Mouse (Mus musculus) forebrain, embryonic 11.5 days (tissue): Measurements from ENCODE around the gene Hlcs. TPM values are rescaled to one million over a fixed set of nuclear protein-coding genes. Genes with fewer than 3 reads are reported as not detected.
A peak's percentile ranks its signal among the peaks of the same experiment; 100 is the strongest.

ENCODE experiments used
- ATAC-seq: fragments of 200-750 bp; cut with Nextera tagmentation; replicated peaks from 2 replicates; pipeline ENCODE4 v1.8.0; 2017; ENCODE audit warnings: moderate TSS enrichment; ENCODE audit not compliant: low FRiP score
- DNase-seq: peaks from one replicate; pipeline ENCODE4 v3.0.0-alpha.2; 2017; ENCODE audit warnings: low spot score
- H3K27ac ChIP-seq: fragments of 300-500 bp; sonication (generic); 2 replicates; pipeline ENCODE4 v1.5.1; 2014; ENCODE audit warnings: low read depth, low read length
- H3K27me3 ChIP-seq: fragments of 300-500 bp; sonication (generic); 2 replicates; pipeline ENCODE4 v1.6.1; 2014; ENCODE audit warnings: mild to moderate bottlenecking, low read length, mixed read lengths; ENCODE audit not compliant: control insufficient read depth, insufficient read depth
- H3K36me3 ChIP-seq: fragments of 300-500 bp; sonication (generic); 2 replicates; pipeline ENCODE4 v1.6.1; 2014; ENCODE audit warnings: mild to moderate bottlenecking, low read length, moderate library complexity, mixed read lengths; ENCODE audit not compliant: control insufficient read depth, insufficient read depth
- H3K4me1 ChIP-seq: fragments of 300-500 bp; sonication (generic); replicated peaks from 2 replicates; pipeline ENCODE4 v1.6.1; 2014; ENCODE audit warnings: low read length, mixed read lengths; ENCODE audit not compliant: control insufficient read depth, insufficient read depth
- H3K4me2 ChIP-seq: fragments of 300-500 bp; sonication (generic); 2 replicates; pipeline ENCODE4 v1.6.1; 2014; ENCODE audit warnings: low read depth, mild to moderate bottlenecking, low read length, moderate library complexity, mixed read lengths; ENCODE audit not compliant: severe bottlenecking
- H3K4me3 ChIP-seq: fragments of 300-500 bp; sonication (generic); 2 replicates; pipeline ENCODE4 v1.5.1; 2014; ENCODE audit warnings: low read depth, low read length
- H3K9ac ChIP-seq: fragments of 300-500 bp; sonication (generic); 2 replicates; pipeline ENCODE4 v1.6.1; 2014; ENCODE audit warnings: low read length
- H3K9me3 ChIP-seq: fragments of 300-500 bp; sonication (generic); 2 replicates; pipeline ENCODE4 v1.6.1; 2016; ENCODE audit warnings: low read length, mixed read lengths; ENCODE audit not compliant: control insufficient read depth
- WGBS: fragments of 180-500 bp; shearing (Covaris S2); extraction: QIAGEN DNeasy Blood & Tissue Kit; methylation state at CpG from one replicate; pipeline ENCODE4 v1.1.7; 2014; 5-methylcytosine and 5-hydroxymethylcytosine counted together
- polyA plus RNA-seq: library from polyadenylated mRNA; unstranded; fragments of >200 nt; fragmentation: Nextera tagmentation; extraction: Ambion mirVana; gene quantifications from 2 replicates; pipeline ENCODE4 v1.2.1, GENCODE M21; 2014

Hlcs gene
- polyA plus RNA-seq, 1 experiment from 2014 or later = 13.8 TPM

DNA sequence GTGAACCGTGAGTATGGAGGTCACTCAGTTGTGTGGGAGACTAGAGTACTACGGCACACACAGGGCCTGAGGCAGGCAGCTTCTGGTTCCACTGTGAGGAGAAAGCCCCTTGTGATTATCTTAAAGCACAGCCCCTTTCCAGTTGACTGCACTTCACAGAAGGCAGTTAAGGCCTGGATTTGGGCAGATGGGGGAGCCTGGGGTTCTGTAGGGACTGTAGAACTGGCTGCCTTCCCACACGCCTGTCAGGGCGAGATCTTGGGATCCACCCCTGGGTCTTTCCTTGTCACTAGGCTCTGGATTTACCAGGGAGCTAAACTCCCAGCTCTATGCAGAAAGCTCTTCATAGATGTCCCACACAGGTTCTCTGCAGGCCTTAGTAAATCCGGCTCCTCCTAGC lies 17.1 kb upstream of the Hlcs start:
- peaks cover 22% of the 10 kb centered on the region for H3K27me3 ChIP-seq
- ATAC-seq = 0 out of 2 replicates have a peak, but pooled peaks have one; percentile 43

GRCm38 (mm10) chr16:94328881-94329867 lies 15.8 kb upstream of the Hlcs start:
- peak; percentile 67 for DNase-seq

More for the DNA sequence above, 17.1 kb upstream of the Hlcs start:
- peak; percentile 54 for DNase-seq
- H3K27ac ChIP-seq = no peak overlapping the region
- no peaks in the 10 kb centered on the region for H3K36me3 ChIP-seq
- H3K9me3 ChIP-seq = no peaks in the 10 kb centered on the region
- WGBS = 38% methylated on average over 5 of the region's 5 CpGs
- no peak overlapping the region for H3K4me3 ChIP-seq
- H3K9ac ChIP-seq = no peak overlapping the region
- no peak overlapping the region for H3K4me2 ChIP-seq
- H3K4me1 ChIP-seq = peaks cover 20% of the 10 kb centered on the region; the same call in 1 of the 2 replicates

DNA sequence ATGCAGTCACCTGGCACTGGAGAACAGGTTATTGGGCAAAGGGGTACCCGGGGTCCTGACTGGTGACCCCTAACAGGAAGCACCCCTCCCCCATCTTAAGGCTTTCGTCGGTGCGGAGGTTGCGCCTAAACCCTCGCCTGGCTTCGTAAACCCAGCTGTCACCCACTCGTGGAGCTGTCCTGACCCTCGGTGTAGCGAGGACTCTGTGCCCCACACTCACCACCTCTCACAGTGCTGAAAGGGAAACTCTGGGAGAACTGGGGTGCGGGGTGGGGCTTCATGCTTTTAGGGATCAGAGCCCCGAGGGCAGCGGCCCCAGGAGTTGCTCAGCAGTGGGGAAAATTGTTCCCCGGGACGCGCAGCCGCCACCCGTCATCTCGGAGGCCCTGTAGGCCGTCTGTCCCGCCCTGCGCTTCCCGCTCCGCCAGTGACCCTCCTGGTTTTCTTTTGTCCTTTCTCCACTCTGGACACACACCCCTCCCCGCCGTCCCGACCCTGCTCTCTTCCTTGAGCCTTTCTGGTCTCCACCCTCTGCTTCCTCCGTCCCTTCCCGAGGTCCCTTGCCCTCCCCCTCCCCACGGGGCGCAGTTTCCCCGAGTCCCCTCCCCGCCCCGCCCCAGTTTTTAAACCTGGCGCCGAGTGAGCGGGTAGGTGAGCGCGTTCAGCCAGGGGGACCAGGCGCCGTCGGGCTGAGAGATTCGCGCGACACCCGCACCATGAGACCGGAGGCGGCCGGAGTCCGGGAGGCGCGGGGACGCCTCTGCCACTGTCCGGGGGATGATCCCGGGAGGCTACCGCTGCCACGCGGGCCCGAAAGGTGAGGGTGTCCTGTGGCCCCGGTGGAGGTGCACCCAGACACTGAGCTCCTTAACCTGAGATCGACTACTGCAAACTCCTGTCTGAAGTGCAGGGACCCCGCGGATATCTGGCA lies 14.7 kb upstream of the Hlcs start, which contains the start of gene Ripply3:
TSS of gene Ripply3 (plus strand) at position 640 of the 931 bp plus-strand sequence.
- H3K27me3 ChIP-seq = peaks cover 22% of the 10 kb centered on the region
- 1% methylated on average over 61 of the region's 63 CpGs for WGBS
- ATAC-seq = peak; percentile 49; the same call in 1 of the 2 replicates

More at GRCm38 (mm10) chr16:94328881-94329867, 15.8 kb upstream of the Hlcs start:
- no peak overlapping the region for H3K27ac ChIP-seq
- peak overlapping the region; percentile 39; the same call in 1 of the 2 replicates for H3K4me3 ChIP-seq
- peak overlapping the region; percentile 77 for H3K4me2 ChIP-seq
- H3K9me3 ChIP-seq = no peaks in the 10 kb centered on the region
- peaks cover 20% of the 10 kb centered on the region; the same call in 1 of the 2 replicates for H3K4me1 ChIP-seq
- peaks cover 22% of the 10 kb centered on the region for H3K27me3 ChIP-seq
- ATAC-seq = peak; percentile 61
- H3K9ac ChIP-seq = no peak overlapping the region
- H3K36me3 ChIP-seq = no peaks in the 10 kb centered on the region
- 6% methylated on average over 25 of the region's 25 CpGs for WGBS

DNA sequence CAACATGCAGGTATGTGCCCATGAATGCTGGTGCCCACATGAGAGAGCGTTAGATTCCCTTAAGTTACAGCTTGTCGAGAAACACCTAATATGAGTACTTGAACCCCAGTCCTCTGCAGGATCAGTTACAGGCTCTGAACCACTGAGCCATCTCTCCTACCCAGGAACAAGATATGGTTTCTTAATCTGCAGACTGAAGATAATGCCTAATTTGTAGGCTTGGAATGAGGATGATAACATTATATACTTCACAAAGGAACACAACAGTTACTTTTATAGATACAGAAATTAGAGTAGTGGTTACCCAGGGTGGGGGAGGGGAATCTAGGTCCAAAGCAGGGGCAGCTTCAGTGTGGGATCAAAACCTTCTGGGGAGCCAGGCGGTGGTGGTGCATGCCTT lies 12.6 kb upstream of the Hlcs start:
- H3K9ac ChIP-seq = no peak overlapping the region
- no peak overlapping the region for H3K27ac ChIP-seq
- H3K36me3 ChIP-seq = no peaks in the 10 kb centered on the region
- DNase-seq (no peak), ATAC-seq (no peak)
- H3K4me3 ChIP-seq = no peak overlapping the region
- peaks cover 20% of the 10 kb centered on the region; the same call in 1 of the 2 replicates for H3K4me1 ChIP-seq
- peaks cover 22% of the 10 kb centered on the region for H3K27me3 ChIP-seq
- no peak overlapping the region for H3K4me2 ChIP-seq
- H3K9me3 ChIP-seq = no peaks in the 10 kb centered on the region
- WGBS = 89% methylated on average over 3 of the region's 3 CpGs

More for the DNA sequence above, 14.7 kb upstream of the Hlcs start, which contains the start of gene Ripply3:
- no peaks in the 10 kb centered on the region for H3K9me3 ChIP-seq
- H3K9ac ChIP-seq = peak within 1 kb of the TSS; percentile 57
- H3K4me1 ChIP-seq = peaks cover 20% of the 10 kb centered on the region; the same call in 1 of the 2 replicates
- H3K27ac ChIP-seq = no peak within 1 kb of the TSS
- H3K4me3 ChIP-seq = peak within 1 kb of the TSS; percentile 39
- peak; percentile 72 for DNase-seq
- no peaks in the 10 kb centered on the region for H3K36me3 ChIP-seq
- peak within 1 kb of the TSS; percentile 77 for H3K4me2 ChIP-seq

GRCm38 (mm10) chr16:94323681-94324080 lies 10.3 kb upstream of the Hlcs start:
- Histone ChIP-seq H3K27me3 (peaks cover 18% of the 10 kb centered on the region), H3K4me2 (no peak overlapping the region), H3K27ac (no peak overlapping the region), H3K4me1 (peaks cover 8% of the 10 kb centered on the region; the same call in 1 of the 2 replicates), H3K4me3 (no peak overlapping the region), H3K36me3 (no peaks in the 10 kb centered on the region), H3K9ac (no peak overlapping the region), H3K9me3 (no peaks in the 10 kb centered on the region)
- ATAC-seq = no peak
- 76% methylated on average over 5 of the region's 5 CpGs for WGBS
- DNase-seq = no peak

DNA sequence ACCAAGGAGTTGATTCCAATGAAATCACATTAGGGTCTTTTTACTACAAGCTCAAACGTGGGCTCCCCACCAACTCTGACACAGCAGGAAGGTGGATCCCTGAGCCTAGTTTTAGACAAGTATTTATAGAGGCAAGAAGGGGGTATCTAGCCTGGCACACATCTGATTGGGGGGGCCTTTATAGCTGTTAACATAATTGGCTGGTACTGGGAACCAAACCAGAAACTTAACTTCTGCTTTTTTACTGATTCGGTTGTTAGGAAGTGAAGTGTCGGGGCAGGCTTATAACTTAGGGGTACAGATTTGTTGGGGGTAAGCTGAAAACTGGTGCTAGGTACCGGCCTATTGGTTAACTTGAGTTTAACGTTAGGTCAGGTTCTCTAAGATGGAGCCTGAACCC lies 6.9 kb upstream of the Hlcs start:
- H3K36me3 ChIP-seq = no peaks in the 10 kb centered on the region
- no peak overlapping the region for H3K4me3 ChIP-seq
- H3K27me3 ChIP-seq = no peaks in the 10 kb centered on the region
- DNase-seq = no peak
- ATAC-seq = no peak
- 83% methylated on average over 5 of the region's 5 CpGs for WGBS
- no peak overlapping the region for H3K27ac ChIP-seq
- no peak overlapping the region for H3K4me2 ChIP-seq
- H3K9ac ChIP-seq = no peak overlapping the region
- no peaks in the 10 kb centered on the region for H3K4me1 ChIP-seq
- no peaks in the 10 kb centered on the region for H3K9me3 ChIP-seq

GRCm38 (mm10) chr16:94317752-94318151 lies 4.4 kb upstream of the Hlcs start:
- WGBS = 78% methylated on average over 5 of the region's 5 CpGs
- DNase-seq (no peak), ATAC-seq (no peak)
- no peaks in the 10 kb centered on the region for H3K27me3 ChIP-seq
- H3K4me2 ChIP-seq = no peak overlapping the region
- no peaks in the 10 kb centered on the region for H3K36me3 ChIP-seq
- no peaks in the 10 kb centered on the region for H3K9me3 ChIP-seq
- no peak overlapping the region for H3K27ac ChIP-seq
- peaks cover 4% of the 10 kb centered on the region; the same call in 1 of the 2 replicates for H3K4me1 ChIP-seq
- no peak overlapping the region for H3K4me3 ChIP-seq
- H3K9ac ChIP-seq = no peak overlapping the region

- DNase-seq (no peak), ATAC-seq (no peak)
- WGBS = 54% methylated on average over 1 of the region's 1 CpGs
Measured at GRCm38 (mm10) chr16:94315215-94315614, 1.8 kb upstream of the Hlcs start.

More at GRCm38 (mm10) chr16:94315215-94315614, 1.8 kb upstream of the Hlcs start:
- Histone ChIP-seq H3K4me3 (no peak overlapping the region), H3K27me3 (no peaks in the 10 kb centered on the region), H3K9me3 (no peaks in the 10 kb centered on the region), H3K27ac (no peak overlapping the region), H3K4me2 (no peak overlapping the region), H3K36me3 (no peaks in the 10 kb centered on the region), H3K9ac (no peak overlapping the region), H3K4me1 (peaks cover 4% of the 10 kb centered on the region; the same call in 1 of the 2 replicates)
